Mouse (Mus musculus): ENCODE measurements around the gene Syn3.

DNA sequence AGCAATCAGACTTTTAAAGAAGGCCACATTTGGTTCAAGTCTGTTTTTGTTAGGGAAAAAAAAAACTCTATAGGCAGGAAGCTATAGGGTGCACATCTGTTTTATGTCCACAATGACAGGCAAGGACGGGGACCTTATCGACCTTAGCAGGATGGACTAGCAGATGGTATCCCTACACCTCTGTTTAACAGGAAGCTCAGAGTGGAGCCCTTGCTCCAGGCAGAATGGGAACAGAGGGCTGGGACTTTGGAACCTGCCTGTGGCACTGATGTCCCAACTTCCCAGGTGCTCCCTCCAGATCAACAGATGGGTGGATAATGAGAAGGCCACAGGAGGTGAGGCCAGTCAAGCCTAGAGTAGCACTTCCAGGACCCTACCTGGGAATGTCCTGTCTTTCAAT, 118.1 kb downstream of the Syn3 start:
- TF ChIP-seq CTCF (IDR thresholded peaks at IDR 0.05; ENCODE audit: borderline replicate concordance, insufficient read depth, low read depth, low read length): no peak
- no peak for TF ChIP-seq POLR2A (IDR thresholded peaks at IDR 0.05; ENCODE audit: borderline replicate concordance, insufficient read depth, low read length)
